Mouse (Mus musculus) kidney, adult 2 months (tissue): Measurements from ENCODE around the gene Ces1g.

Experiments
- CTCF ChIP-seq: fragments of 200-500 bp; conservative IDR thresholded peaks from 2 replicates; pipeline ENCODE4 v1.5.1; 2011; ENCODE audit warnings: low read depth, mild to moderate bottlenecking, control low read depth, low read length, moderate library complexity, mixed read lengths; ENCODE audit not compliant: insufficient read depth, insufficient read length
- POLR2A ChIP-seq: fragments of 200-500 bp; IDR thresholded peaks from one replicate; pipeline ENCODE4 v1.6.1; 2011; ENCODE audit warnings: low read depth, low read length, control low read depth

DNA sequence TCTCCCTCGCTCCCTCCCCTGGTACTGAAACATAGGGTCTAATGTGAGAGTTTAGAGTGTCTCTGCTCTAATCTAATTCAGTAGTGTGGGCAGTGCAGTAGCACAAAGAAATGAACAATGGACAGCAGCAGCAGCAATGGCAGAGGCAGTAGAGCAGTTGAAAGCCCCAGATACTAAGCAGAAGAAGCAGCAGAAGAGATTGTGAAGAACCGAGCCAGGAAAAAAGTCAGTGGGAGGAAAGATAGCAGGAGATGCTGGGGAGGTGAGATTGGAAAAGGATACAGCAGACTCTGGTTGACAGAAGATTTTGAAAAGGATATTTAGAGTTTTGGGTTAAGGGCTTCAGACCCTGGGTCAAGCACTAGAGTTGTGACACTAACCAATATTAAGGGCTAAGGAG lies 21.6 kb downstream of the Ces1g start:
- TF ChIP-seq POLR2A, result no peak
- no peak for TF ChIP-seq CTCF
